Comparison of ENCODE assay signal across 8 mouse cellular contexts in genomic region chr5:139351134-139351533, GRCm38 (mm10). TPM values are rescaled to one million over a fixed set of nuclear protein-coding genes. Genes with fewer than 3 reads are reported as not detected.
DNase-seq lines count a peak whose midpoint lies in the region; ATAC-seq and TF ChIP-seq lines count a peak whose summit lies in the region.

TSS of gene Cox19 (minus strand) at chr5:139351418.

- H3K4me2 ChIP-seq in heart, embryonic 13.5 days, result peak within 1 kb of the TSS; percentile 20; the same call in 1 of the 2 replicates
- no peak within 1 kb of the TSS for H3K4me2 ChIP-seq in myocyte (ENCODE audit: low read depth)

- no peak for ATAC-seq in common myeloid progenitor, adult 5-6 weeks (replicated peaks; ENCODE audit: low read depth, poor library complexity, severe bottlenecking)
- no peak for ATAC-seq in heart, embryonic 13.5 days (ENCODE audit: extremely low read depth, insufficient number of reproducible peaks, low FRiP score, low TSS enrichment)

- no peaks in the 10 kb centered on the region for H3K36me3 ChIP-seq in heart, embryonic 13.5 days
- H3K36me3 ChIP-seq in myocyte (ENCODE audit: control insufficient read depth, insufficient read depth), result no peaks in the 10 kb centered on the region

- H3K79me2 ChIP-seq in myocyte (ENCODE audit: control insufficient read depth, insufficient read depth), result no peaks in the 10 kb centered on the region

- H3K4me3 ChIP-seq in heart, embryonic 13.5 days, result no peak within 1 kb of the TSS
- no peak within 1 kb of the TSS for H3K4me3 ChIP-seq in myocyte

- no peaks in the 10 kb centered on the region for H3K9me3 ChIP-seq in heart, embryonic 13.5 days

- H3K27me3 ChIP-seq in heart, embryonic 13.5 days (replicated peaks), result peaks cover 80% of the 10 kb centered on the region
- peaks cover 30% of the 10 kb centered on the region for H3K27me3 ChIP-seq in myocyte (ENCODE audit: control insufficient read depth, insufficient read depth, insufficient read length)

- intact Hi-C loops in left cerebral cortex, postnatal 14 days (cut with DNase I), result no loop called here

- peak within 1 kb of the TSS; percentile 56 for H3K9ac ChIP-seq in heart, embryonic 13.5 days

- TF ChIP-seq POLR2A in myocyte (IDR thresholded peaks at IDR 0.05; ENCODE audit: insufficient read length, low read depth), result no peak

- H3K27ac ChIP-seq in heart, embryonic 13.5 days (replicated peaks), result no peak within 1 kb of the TSS; the same call in 1 of the 2 replicates

- 40% methylated on average over 5 of the region's 5 CpGs for whole genome bisulfite sequencing in heart, embryonic 13.5 days

- peaks cover 16% of the 10 kb centered on the region for H3K4me1 ChIP-seq in heart, embryonic 13.5 days

- no peak for DNase-seq in left cerebral cortex, adult 18-20 months (ENCODE audit: low spot score in 2 of 2)
- DNase-seq in left cerebral cortex, adult 9 months (ENCODE audit: low spot score in 2 of 2), result no peak
- DNase-seq in left cerebral cortex, postnatal 14 days (ENCODE audit: low spot score in 2 of 2), result no peak
- no peak for DNase-seq in cerebellum, adult 18-20 months
- DNase-seq in cerebellum, adult 9-11 months, result no peak

- no peak within 1 kb of the TSS for H3ac ChIP-seq in myocyte (ENCODE audit: control insufficient read depth, insufficient read length)

TF ChIP-seq in myocyte, 11 proteins besides CTCF, POLR2A, EP300 and RAD21:
- TF ChIP-seq USF1 (IDR thresholded peaks at IDR 0.05; ENCODE audit: low read depth) (no peak), TCF3 (IDR thresholded peaks at IDR 0.05; ENCODE audit: insufficient read length, low read depth) (no peak), SRF (IDR thresholded peaks at IDR 0.05; ENCODE audit: control insufficient read depth, insufficient read length, low read depth) (no peak), E2F4 (IDR thresholded peaks at IDR 0.05; ENCODE audit: insufficient read depth) (no peak), POLR2AphosphoS2 (IDR thresholded peaks at IDR 0.05; ENCODE audit: insufficient read length, low read depth) (no peak), MYOG (IDR thresholded peaks at IDR 0.05; ENCODE audit: control insufficient read depth in 1 of 3, insufficient read depth in 1 of 3, insufficient read length in 2 of 3, low read depth in 2 of 3) (no peak), REST (IDR thresholded peaks at IDR 0.05; ENCODE audit: insufficient read depth, insufficient read length) (no peak), TCF12 (IDR thresholded peaks at IDR 0.05; ENCODE audit: insufficient read depth, poor library complexity, severe bottlenecking) (no peak), MYOD1 (IDR thresholded peaks at IDR 0.05; ENCODE audit: control insufficient read depth in 1 of 3, insufficient read length in 2 of 3, low read depth in 2 of 3) (no peak), CEBPB (IDR thresholded peaks at IDR 0.05; ENCODE audit: insufficient read depth, poor library complexity, severe bottlenecking) (no peak), MAX (IDR thresholded peaks at IDR 0.05; ENCODE audit: low read depth) (no peak)

RNA-seq across cellular contexts. Expression of gene Cox19, which starts in this region (rescaled TPM):
- 10 to 100 TPM; 66.8 to 67.7 TPM for total RNA-seq in left cerebral cortex, adult 18-20 months (2021)
- 10.9 and 17.8 TPM in 2 replicates for total RNA-seq in common myeloid progenitor, adult 5-6 weeks (2017)
- 68.4 and 75.8 TPM in 2 replicates for polyA plus RNA-seq in heart, embryonic 13.5 days (2015; fragmentation: Nextera tagmentation; extraction: Ambion mirVana)
- 10 to 100 TPM; 79.8 to 82.2 TPM for total RNA-seq in left cerebral cortex, postnatal 14 days (2021)
- polyA plus RNA-seq in myocyte (2012; fragmentation: generic; extraction: Trizol), result 66.0 TPM
